Mouse (Mus musculus) small intestine, adult 2 months (tissue): ENCODE results near the gene Pfpl. TPM values are rescaled to one million over a fixed set of nuclear protein-coding genes. Genes with fewer than 3 reads are reported as not detected.

Source experiments
- H3K27ac ChIP-seq: fragments of 200-500 bp; 2 replicates; pipeline ENCODE4 v1.5.1; 2012; ENCODE audit warnings: low read depth, low read length, control low read depth, inconsistent platforms; ENCODE audit not compliant: insufficient read depth
- H3K27me3 ChIP-seq: fragments of 200-500 bp; 2 replicates; pipeline ENCODE4 v1.6.1; 2012; ENCODE audit warnings: mild to moderate bottlenecking, moderate library complexity, low read length, inconsistent platforms; ENCODE audit not compliant: control insufficient read depth, insufficient read depth
- H3K36me3 ChIP-seq: fragments of 200-500 bp; 2 replicates; pipeline ENCODE4 v1.6.1; 2012; ENCODE audit warnings: mild to moderate bottlenecking, low read length, control low read depth, inconsistent platforms; ENCODE audit not compliant: control insufficient read depth, insufficient read depth
- H3K4me1 ChIP-seq: fragments of 200-500 bp; 2 replicates; pipeline ENCODE4 v1.6.1; 2012; ENCODE audit warnings: low read length, inconsistent platforms, mixed read lengths; ENCODE audit not compliant: control insufficient read depth, insufficient read depth, insufficient read length
- H3K4me3 ChIP-seq: fragments of 200-500 bp; 2 replicates; pipeline ENCODE4 v1.5.1; 2012; ENCODE audit warnings: low read depth, mild to moderate bottlenecking, control low read depth, inconsistent platforms, low read length, moderate library complexity
- CTCF ChIP-seq: fragments of 200-500 bp; IDR thresholded peaks from 2 replicates; pipeline ENCODE4 v1.5.1; 2012; ENCODE audit warnings: low read depth, mild to moderate bottlenecking, control low read depth, inconsistent platforms, low read length, moderate library complexity, mixed read lengths; ENCODE audit not compliant: insufficient replicate concordance, insufficient read length; ENCODE audit errors: extremely low read depth
- POLR2A ChIP-seq: fragments of 200-500 bp; IDR thresholded peaks from 2 replicates; pipeline ENCODE4 v1.6.1; 2012; ENCODE audit warnings: low read depth, mild to moderate bottlenecking, control low read depth, inconsistent platforms, low read length, moderate library complexity
- WGBS: fragments of 180-500 bp; shearing (Covaris S2); methylation state at CpG from one replicate; pipeline ENCODE4 v1.1.7; 2018; 5-methylcytosine and 5-hydroxymethylcytosine counted together
- polyA plus RNA-seq: library from polyadenylated mRNA; depleted of rRNA; stranded (reverse); fragments of >200 nt; gene quantifications from 2 replicates; pipeline ENCODE4 v1.2.3, GENCODE M21; 2012; rRNA removed

Pfpl gene
- polyA plus RNA-seq, 1 experiment = not detected

- no peak for TF ChIP-seq POLR2A
- no peak for TF ChIP-seq CTCF
- H3K4me3 ChIP-seq = no peak overlapping the region
- no peaks in the 10 kb centered on the region for H3K27me3 ChIP-seq
- H3K36me3 ChIP-seq = peaks cover 11% of the 10 kb centered on the region
- WGBS = 89% methylated on average over 4 of the region's 4 CpGs
- peak overlapping the region; percentile 75 for H3K27ac ChIP-seq
- peaks cover 31% of the 10 kb centered on the region for H3K4me1 ChIP-seq
Observed at GRCm38 (mm10) chr19:12473951-12474350, 46.2 kb downstream of the Pfpl start.

GRCm38 (mm10) chr19:12475380-12476250 lies 47.9 kb downstream of the Pfpl start:
- Histone ChIP-seq H3K27ac (peak overlapping the region; percentile 100), H3K27me3 (no peaks in the 10 kb centered on the region), H3K4me3 (peak overlapping the region; percentile 49), H3K36me3 (peaks cover 13% of the 10 kb centered on the region), H3K4me1 (peaks cover 31% of the 10 kb centered on the region)
- WGBS = 8% methylated on average over 15 of the region's 15 CpGs
- TF ChIP-seq POLR2A (peak; percentile 63), CTCF (no peak)

GRCm38 (mm10) chr19:12476721-12477270 lies 49.1 kb downstream of the Pfpl start:
- H3K27ac ChIP-seq = peak overlapping the region; percentile 100
- no peaks in the 10 kb centered on the region for H3K27me3 ChIP-seq
- H3K36me3 ChIP-seq = peaks cover 20% of the 10 kb centered on the region
- 10% methylated on average over 5 of the region's 5 CpGs for WGBS
- H3K4me3 ChIP-seq = no peak overlapping the region; the same call in 1 of the 2 replicates
- TF ChIP-seq POLR2A (no peak; the same call in 1 of the 2 replicates), CTCF (no peak)
- H3K4me1 ChIP-seq = peaks cover 29% of the 10 kb centered on the region

- no peak overlapping the region for H3K27ac ChIP-seq
- 77% methylated on average over 6 of the region's 6 CpGs for WGBS
- TF ChIP-seq POLR2A (no peak), CTCF (no peak)
- H3K4me1 ChIP-seq = peaks cover 23% of the 10 kb centered on the region
- H3K36me3 ChIP-seq = peaks cover 28% of the 10 kb centered on the region
- no peak overlapping the region for H3K4me3 ChIP-seq
- H3K27me3 ChIP-seq = no peaks in the 10 kb centered on the region
Observed at GRCm38 (mm10) chr19:12478369-12478768, 50.7 kb downstream of the Pfpl start.

Other genes starting within 250 kb of the Pfpl start
- not detected in 2 replicates for gene Olfr1431, start 227.3 kb upstream of the Pfpl start, polyA plus RNA-seq
- not detected in 2 replicates for gene Olfr1432, start 195.3 kb upstream of the Pfpl start, polyA plus RNA-seq
- not detected in 2 replicates for gene Olfr262, start 186.2 kb upstream of the Pfpl start, polyA plus RNA-seq
- gene Olfr235, start 166.9 kb upstream of the Pfpl start, polyA plus RNA-seq = not detected in 2 replicates
- gene Olfr1434, start 148.1 kb upstream of the Pfpl start, polyA plus RNA-seq = not detected in 2 replicates
- gene Olfr1436, start 128.8 kb upstream of the Pfpl start, polyA plus RNA-seq = not detected in 2 replicates
- not detected in 2 replicates for gene Olfr1437, start 102.8 kb upstream of the Pfpl start, polyA plus RNA-seq
- not detected in 2 replicates for gene Olfr1438-ps1, start 92.0 kb upstream of the Pfpl start, polyA plus RNA-seq
- not detected in 2 replicates for gene Olfr1440, start 40.6 kb upstream of the Pfpl start, polyA plus RNA-seq
- gene Olfr1441, start 10.5 kb upstream of the Pfpl start, polyA plus RNA-seq = not detected in 2 replicates
- 2.7 and 3.5 TPM in 2 replicates for gene Mpeg1, start 32.9 kb downstream of the Pfpl start, polyA plus RNA-seq
- gene Dtx4, start 73.5 kb downstream of the Pfpl start, polyA plus RNA-seq = 7.1 and 11.1 TPM in 2 replicates
- 0.17 and 0.33 TPM in 2 replicates for gene Fam111a, start 117.8 kb downstream of the Pfpl start, polyA plus RNA-seq
- gene Gm4952, start 172.1 kb downstream of the Pfpl start, polyA plus RNA-seq = 0.10 TPM in 1 of 2 replicates, not detected in the other
- gene Glyat, start 205.4 kb downstream of the Pfpl start, polyA plus RNA-seq = not detected in 2 replicates
- not detected in 2 replicates for gene Olfr1442, start 242.5 kb downstream of the Pfpl start, polyA plus RNA-seq